Mouse (Mus musculus) E14TG2a.4 (cell line): ENCODE results near the gene Zfp184.

Experiments used
- CTCF ChIP-seq: conservative IDR thresholded peaks from 2 replicates; pipeline ENCODE4 v1.5.1; 2014; ENCODE audit warnings: low read length
- NANOG ChIP-seq: IDR thresholded peaks from 2 replicates; pipeline ENCODE4 v1.6.1; 2014; ENCODE audit warnings: borderline replicate concordance, low read length, mixed read lengths
- POU5F1 ChIP-seq: IDR thresholded peaks from 2 replicates; pipeline ENCODE4 v1.6.1; 2014; ENCODE audit warnings: low read length, borderline replicate concordance

DNA sequence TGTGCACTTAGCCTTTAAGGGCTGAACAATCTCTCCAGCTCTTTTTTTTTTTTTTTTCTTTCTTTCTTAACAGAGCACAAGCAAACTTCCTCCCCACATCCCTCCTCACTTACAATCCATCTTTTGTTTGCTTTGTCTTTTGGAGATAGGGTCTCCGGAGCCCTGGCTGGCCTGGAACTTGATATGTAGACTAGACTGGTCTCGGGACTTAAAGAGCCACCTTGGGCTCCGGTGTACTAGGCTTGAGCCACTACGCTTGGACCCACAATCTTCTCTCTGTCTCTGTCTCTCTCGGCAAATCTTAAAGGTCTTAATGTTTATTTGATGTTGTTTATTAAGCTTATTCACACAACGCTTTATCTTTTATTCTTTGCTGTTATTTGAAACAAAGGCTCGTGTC lies 34.2 kb upstream of the Zfp184 start:
- no peak for TF ChIP-seq CTCF
- no peak for TF ChIP-seq POU5F1
- TF ChIP-seq NANOG, result no peak
